Mouse (Mus musculus) neutrophil, adult 83 days (primary cell): ENCODE measurements around the gene Mis12. TPM values are rescaled to one million over a fixed set of nuclear protein-coding genes. Genes with fewer than 3 reads are reported as not detected.

Experiments used
- total RNA-seq, 2 experiments: library from RNA; stranded (reverse); gene quantifications; one replicate each; pipeline ENCODE4 v1.2.4; 2023

The Mis12 gene
- total RNA-seq, result 10 to 100 TPM; 16.7 to 17.5 TPM

GRCm38 (mm10) chr11:71019201-71020068 lies at the start of gene Mis12, which contains the start of gene Derl2:
Mis12 (plus strand) TSS chr11:71019611.
Derl2 (minus strand) TSS chr11:71019841.

DNA sequence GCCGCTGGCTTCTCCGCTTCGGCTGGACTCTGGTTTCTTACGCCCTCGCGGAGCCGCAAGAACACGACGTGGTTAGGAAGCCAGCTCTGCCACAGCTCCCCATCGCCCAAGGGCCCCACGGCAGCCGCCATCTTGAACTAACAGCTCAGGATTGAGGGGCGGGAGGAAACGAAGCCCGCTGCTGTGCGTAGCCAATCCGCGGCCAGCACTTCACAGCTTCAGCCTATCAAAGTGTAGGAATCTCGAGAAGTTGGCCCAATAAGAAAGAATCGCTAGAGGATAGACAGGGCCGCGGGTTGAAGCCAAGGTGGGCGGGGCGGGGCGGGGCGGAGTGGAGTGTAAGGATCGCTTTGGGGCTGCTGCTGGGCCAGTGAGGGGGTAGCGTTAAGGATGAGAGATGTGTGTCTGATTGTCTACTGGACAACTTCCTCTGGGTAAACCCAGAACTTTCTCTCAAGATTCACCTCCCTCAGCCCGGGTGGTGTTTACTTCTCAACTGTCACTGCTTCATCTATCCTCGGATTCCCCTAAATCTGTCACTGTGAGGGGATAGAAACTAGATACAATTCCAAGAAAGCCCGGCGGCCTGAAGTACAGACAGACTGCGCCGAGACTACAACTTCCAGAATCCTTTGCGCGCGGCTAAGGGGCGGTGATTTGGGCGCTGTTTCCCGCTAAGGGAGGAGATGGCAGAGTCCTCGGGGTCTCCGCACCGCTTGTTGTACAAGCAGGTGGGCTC lies 49.4 kb upstream of the Mis12 start, which contains the start of the genes Nup88 and Rpain:
Gene Nup88, minus strand, starts transcription at position 153 of the 739 bp plus-strand sequence.
Gene Rpain, plus strand, starts transcription at position 393 of the 739 bp plus-strand sequence.

GRCm38 (mm10) chr11:70982557-70983228 lies 36.7 kb upstream of the Mis12 start, which contains the start of gene C1qbp:
C1qbp (minus strand) TSS chr11:70983026.

DNA sequence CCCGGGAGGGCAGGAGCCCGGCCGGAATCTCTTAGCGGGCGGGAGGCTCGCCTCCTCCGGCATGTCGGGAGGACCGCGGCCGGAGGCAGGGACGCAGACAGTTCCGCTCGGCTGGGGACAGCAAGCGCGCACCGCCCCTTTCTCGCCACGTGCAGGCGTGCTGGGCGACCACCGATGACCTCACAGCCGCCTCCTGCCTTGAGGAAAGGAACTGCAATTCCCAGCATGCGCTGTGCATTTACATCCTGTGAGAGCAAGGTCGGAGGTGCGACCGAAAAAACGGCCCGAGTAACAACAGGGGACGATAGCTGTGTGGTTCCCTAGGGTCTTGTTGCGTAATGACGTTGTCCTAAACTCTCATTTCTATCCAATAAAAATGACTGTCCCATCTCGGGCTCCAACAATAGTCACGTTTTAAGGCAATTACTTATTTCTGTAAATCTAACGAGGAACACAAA lies 15.1 kb upstream of the Mis12 start, which contains the start of gene Dhx33:
Gene Dhx33, minus strand, starts transcription at position 122 of the 458 bp plus-strand sequence.

DNA sequence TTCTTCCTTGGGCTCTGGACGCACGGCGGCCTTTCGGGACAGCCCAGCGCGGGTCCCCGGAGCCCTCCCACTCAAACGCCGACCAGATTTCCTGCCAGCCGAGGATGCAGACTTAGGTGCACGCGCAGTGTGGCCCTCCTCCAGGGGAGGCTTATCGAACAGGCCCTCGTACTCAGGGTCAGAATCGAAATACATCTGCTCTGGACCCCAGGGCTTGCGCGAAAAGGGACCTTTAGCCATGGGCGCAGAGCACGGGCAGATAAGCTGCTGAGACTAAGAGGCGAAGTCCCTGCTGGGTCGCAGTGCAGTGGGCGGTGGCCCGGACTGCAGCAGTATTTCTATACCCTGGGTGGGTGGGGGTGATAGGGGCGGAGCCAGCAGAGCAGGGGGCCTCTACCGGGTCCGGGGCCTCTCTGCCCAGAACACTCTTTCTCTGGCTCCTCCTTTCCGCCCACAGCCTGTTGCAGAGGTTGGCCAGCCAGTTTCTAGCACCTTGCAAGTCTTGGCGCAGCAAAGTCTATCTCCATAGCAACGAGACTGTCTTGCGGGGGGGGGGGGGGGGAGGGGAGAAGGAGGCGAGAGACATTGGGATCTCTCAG lies 13.9 kb downstream of the Mis12 start, which contains the start of gene 6330403K07Rik:
Gene 6330403K07Rik, minus strand, starts transcription at position 351 of the 599 bp plus-strand sequence.

Other genes with a start within 250 kb of the Mis12 start
- 1 to 10 TPM; 1.0 to 1.2 TPM for gene Scimp, start 207.0 kb upstream of the Mis12 start, total RNA-seq
- gene Rabep1, start 174.8 kb upstream of the Mis12 start, total RNA-seq, result 10 to 100 TPM; 13.5 to 14.3 TPM
- gene Nup88, start 49.6 kb upstream of the Mis12 start, total RNA-seq, result 10 to 100 TPM; 45.2 to 48.8 TPM
- gene Rpain, start 49.4 kb upstream of the Mis12 start, total RNA-seq, result 10 to 100 TPM; 31.0 to 31.1 TPM
- gene C1qbp, start 36.6 kb upstream of the Mis12 start, total RNA-seq, result 10 to 100 TPM; 52.4 to 54.0 TPM
- 1 to 10 TPM; 9.2 to 9.3 TPM for gene Dhx33, start 15.2 kb upstream of the Mis12 start, total RNA-seq
- gene Derl2, start 230 bp downstream of the Mis12 start, total RNA-seq, result 10 to 100 TPM; 27.7 to 31.7 TPM
- gene 6330403K07Rik, start 13.9 kb downstream of the Mis12 start, total RNA-seq, result not detected
- 10 to 100 TPM; 13.1 to 14.3 TPM for gene Nlrp1a, start 125.1 kb downstream of the Mis12 start, total RNA-seq
- gene Nlrp1b, start 211.1 kb downstream of the Mis12 start, total RNA-seq, result 10 to 100 TPM in 1 of 2 experiments, 1 to 10 TPM in 1; 9.1 to 10.5 TPM